Mouse (Mus musculus) midbrain, embryonic 15.5 days (tissue): ENCODE results near the gene Cox20. TPM values are rescaled to one million over a fixed set of nuclear protein-coding genes. Genes with fewer than 3 reads are reported as not detected.
"Not testable (repeated sequence)": the region's sequence is repeated elsewhere in the genome, so short reads cannot be mapped to it uniquely, and the experiment has no call there.

Experiments
- ATAC-seq: fragments of 200-750 bp; cut with Nextera tagmentation; replicated peaks from 2 replicates; pipeline ENCODE4 v1.8.0; 2017; ENCODE audit warnings: moderate TSS enrichment
- H3K27ac ChIP-seq: fragments of 300-500 bp; sonication (generic); 2 replicates; pipeline ENCODE4 v1.5.1; 2015; ENCODE audit warnings: mild to moderate bottlenecking, inconsistent platforms
- H3K27me3 ChIP-seq: fragments of 300-500 bp; sonication (generic); replicated peaks from 2 replicates; pipeline ENCODE4 v1.6.1; 2015; ENCODE audit warnings: inconsistent platforms
- H3K36me3 ChIP-seq: fragments of 300-500 bp; sonication (generic); replicated peaks from 2 replicates; pipeline ENCODE4 v1.6.1; 2015; ENCODE audit warnings: inconsistent platforms
- H3K4me1 ChIP-seq: fragments of 300-500 bp; sonication (generic); 2 replicates; pipeline ENCODE4 v1.6.1; 2015; ENCODE audit warnings: inconsistent platforms
- H3K4me2 ChIP-seq: fragments of 300-500 bp; sonication (generic); 2 replicates; pipeline ENCODE4 v1.6.1; 2015; ENCODE audit warnings: inconsistent platforms, mild to moderate bottlenecking, moderate library complexity
- H3K4me3 ChIP-seq: fragments of 300-500 bp; sonication (generic); 2 replicates; pipeline ENCODE4 v1.5.1; 2015; ENCODE audit warnings: mild to moderate bottlenecking, inconsistent platforms
- H3K9ac ChIP-seq: fragments of 300-500 bp; sonication (generic); 2 replicates; pipeline ENCODE4 v1.6.1; 2015; ENCODE audit warnings: mild to moderate bottlenecking, inconsistent platforms
- H3K9me3 ChIP-seq: fragments of 300-500 bp; sonication (generic); 2 replicates; pipeline ENCODE4 v1.6.1; 2016; ENCODE audit warnings: inconsistent platforms
- WGBS: fragments of 180-500 bp; shearing (Covaris S2); methylation state at CpG from one replicate; pipeline ENCODE4 v1.1.7; 2015; ENCODE audit warnings: mixed read lengths; 5-methylcytosine and 5-hydroxymethylcytosine counted together
- polyA plus RNA-seq: library from polyadenylated mRNA; unstranded; fragments of >200 nt; fragmentation: Nextera tagmentation; extraction: Ambion mirVana; gene quantifications from 2 replicates; pipeline ENCODE4 v1.2.1, GENCODE M21; 2015

The Cox20 gene
- polyA plus RNA-seq, 1 experiment from 2014 or later: 107 TPM

GRCm38 (mm10) chr1:178341435-178341834 lies 22.5 kb downstream of the Cox20 start:
- Histone ChIP-seq H3K4me3 (no peak overlapping the region), H3K4me2 (no peak overlapping the region), H3K9me3 (no peaks in the 10 kb centered on the region), H3K9ac (no peak overlapping the region), H3K36me3 (no peaks in the 10 kb centered on the region), H3K4me1 (peaks cover 4% of the 10 kb centered on the region), H3K27me3 (no peaks in the 10 kb centered on the region), H3K27ac (no peak overlapping the region)
- ATAC-seq: no peak
- WGBS: 89% methylated on average over 3 of the region's 3 CpGs

GRCm38 (mm10) chr1:178342063-178342462 lies 23.1 kb downstream of the Cox20 start:
- no peak overlapping the region for H3K9ac ChIP-seq
- H3K36me3 ChIP-seq: no peaks in the 10 kb centered on the region
- no peak overlapping the region for H3K4me2 ChIP-seq
- ATAC-seq: no peak
- H3K9me3 ChIP-seq: no peaks in the 10 kb centered on the region
- H3K27me3 ChIP-seq: no peaks in the 10 kb centered on the region
- peaks cover 4% of the 10 kb centered on the region for H3K4me1 ChIP-seq
- WGBS: 79% methylated on average over 1 of the region's 1 CpGs
- no peak overlapping the region for H3K4me3 ChIP-seq
- H3K27ac ChIP-seq: no peak overlapping the region

GRCm38 (mm10) chr1:178342612-178343011 lies 23.7 kb downstream of the Cox20 start:
- 90% methylated on average over 5 of the region's 5 CpGs for WGBS

GRCm38 (mm10) chr1:178344071-178344805 lies 25.3 kb downstream of the Cox20 start:
- not testable (repeated sequence) for H3K4me2 ChIP-seq, H3K27me3 ChIP-seq, H3K36me3 ChIP-seq, H3K27ac ChIP-seq, H3K9ac ChIP-seq, H3K4me3 ChIP-seq, H3K4me1 ChIP-seq, H3K9me3 ChIP-seq, ATAC-seq
- whole genome bisulfite sequencing: 94% methylated on average over 10 of the region's 10 CpGs

More at GRCm38 (mm10) chr1:178342612-178343011, 23.7 kb downstream of the Cox20 start:
- no peak overlapping the region for H3K4me3 ChIP-seq
- no peaks in the 10 kb centered on the region for H3K27me3 ChIP-seq
- H3K9me3 ChIP-seq: no peaks in the 10 kb centered on the region
- H3K36me3 ChIP-seq: no peaks in the 10 kb centered on the region
- H3K4me1 ChIP-seq: peaks cover 4% of the 10 kb centered on the region
- no peak overlapping the region for H3K27ac ChIP-seq
- ATAC-seq: no peak
- H3K9ac ChIP-seq: no peak overlapping the region
- H3K4me2 ChIP-seq: no peak overlapping the region

- no peaks in the 10 kb centered on the region for H3K9me3 ChIP-seq
- H3K9ac ChIP-seq: no peak overlapping the region
- no peaks in the 10 kb centered on the region for H3K4me1 ChIP-seq
- no peak for ATAC-seq
- H3K36me3 ChIP-seq: no peaks in the 10 kb centered on the region
- no peak overlapping the region for H3K4me2 ChIP-seq
- H3K4me3 ChIP-seq: no peak overlapping the region
- H3K27me3 ChIP-seq: no peaks in the 10 kb centered on the region
- WGBS: 98% methylated on average over 2 of the region's 2 CpGs
- no peak overlapping the region for H3K27ac ChIP-seq
Measured at GRCm38 (mm10) chr1:178350792-178351191, 31.9 kb downstream of the Cox20 start.

GRCm38 (mm10) chr1:178351643-178352042 lies 32.7 kb downstream of the Cox20 start:
- H3K9ac ChIP-seq: no peak overlapping the region
- no peaks in the 10 kb centered on the region for H3K4me1 ChIP-seq
- no peaks in the 10 kb centered on the region for H3K36me3 ChIP-seq
- H3K4me2 ChIP-seq: no peak overlapping the region
- H3K27me3 ChIP-seq: no peaks in the 10 kb centered on the region
- no peak overlapping the region for H3K4me3 ChIP-seq
- no peak for ATAC-seq
- no peaks in the 10 kb centered on the region for H3K9me3 ChIP-seq
- no peak overlapping the region for H3K27ac ChIP-seq

GRCm38 (mm10) chr1:178354576-178354975 lies 35.6 kb downstream of the Cox20 start:
- Histone ChIP-seq H3K4me2 (no peak overlapping the region), H3K27me3 (no peaks in the 10 kb centered on the region), H3K9ac (no peak overlapping the region), H3K4me3 (no peak overlapping the region), H3K27ac (no peak overlapping the region), H3K9me3 (no peaks in the 10 kb centered on the region), H3K36me3 (no peaks in the 10 kb centered on the region), H3K4me1 (no peaks in the 10 kb centered on the region)
- 68% methylated on average over 3 of the region's 3 CpGs for WGBS
- ATAC-seq: no peak

GRCm38 (mm10) chr1:178357776-178358710 lies 39.1 kb downstream of the Cox20 start:
- H3K9me3 ChIP-seq: no peaks in the 10 kb centered on the region
- ATAC-seq: no peak
- WGBS: 73% methylated on average over 12 of the region's 12 CpGs
- H3K27ac ChIP-seq: no peak overlapping the region
- H3K4me1 ChIP-seq: no peaks in the 10 kb centered on the region
- no peak overlapping the region for H3K4me3 ChIP-seq
- H3K9ac ChIP-seq: no peak overlapping the region
- no peaks in the 10 kb centered on the region for H3K27me3 ChIP-seq
- H3K36me3 ChIP-seq: no peaks in the 10 kb centered on the region
- no peak overlapping the region for H3K4me2 ChIP-seq

- 85% methylated on average over 11 of the region's 11 CpGs for WGBS
- ATAC-seq: no peak
- no peak overlapping the region for H3K27ac ChIP-seq
- H3K4me2 ChIP-seq: no peak overlapping the region
- no peaks in the 10 kb centered on the region for H3K36me3 ChIP-seq
- H3K9ac ChIP-seq: no peak overlapping the region
- H3K4me3 ChIP-seq: no peak overlapping the region
- no peaks in the 10 kb centered on the region for H3K4me1 ChIP-seq
- H3K27me3 ChIP-seq: no peaks in the 10 kb centered on the region
- no peaks in the 10 kb centered on the region for H3K9me3 ChIP-seq
Measured at GRCm38 (mm10) chr1:178360264-178360663, 41.3 kb downstream of the Cox20 start.

GRCm38 (mm10) chr1:178360702-178361101 lies 41.8 kb downstream of the Cox20 start:
- Histone ChIP-seq H3K9ac (no peak overlapping the region), H3K4me2 (no peak overlapping the region), H3K27ac (no peak overlapping the region), H3K36me3 (no peaks in the 10 kb centered on the region), H3K4me1 (no peaks in the 10 kb centered on the region), H3K27me3 (no peaks in the 10 kb centered on the region), H3K4me3 (no peak overlapping the region), H3K9me3 (no peaks in the 10 kb centered on the region)
- ATAC-seq: no peak
- 55% methylated on average over 2 of the region's 2 CpGs for WGBS

GRCm38 (mm10) chr1:178365171-178365570 lies 46.2 kb downstream of the Cox20 start:
- no peaks in the 10 kb centered on the region for H3K36me3 ChIP-seq
- H3K4me3 ChIP-seq: no peak overlapping the region
- H3K4me1 ChIP-seq: peaks cover 10% of the 10 kb centered on the region
- no peak overlapping the region for H3K4me2 ChIP-seq
- H3K9ac ChIP-seq: no peak overlapping the region
- H3K27me3 ChIP-seq: no peaks in the 10 kb centered on the region
- no peak overlapping the region for H3K27ac ChIP-seq
- H3K9me3 ChIP-seq: no peaks in the 10 kb centered on the region
- 84% methylated on average over 6 of the region's 6 CpGs for whole genome bisulfite sequencing
- no peak for ATAC-seq

- 63% methylated on average over 6 of the region's 6 CpGs for WGBS
- H3K9me3 ChIP-seq: no peaks in the 10 kb centered on the region
- no peak overlapping the region for H3K4me3 ChIP-seq
- H3K4me1 ChIP-seq: peaks cover 10% of the 10 kb centered on the region
- H3K27me3 ChIP-seq: no peaks in the 10 kb centered on the region
- no peak overlapping the region for H3K27ac ChIP-seq
- no peak overlapping the region for H3K9ac ChIP-seq
- no peak for ATAC-seq
- no peak overlapping the region for H3K4me2 ChIP-seq
- no peaks in the 10 kb centered on the region for H3K36me3 ChIP-seq
Measured at GRCm38 (mm10) chr1:178368121-178368520, 49.2 kb downstream of the Cox20 start.
